Mouse (Mus musculus): ENCODE results near the gene Ccr8. TPM values are rescaled to one million over a fixed set of nuclear protein-coding genes. Genes with fewer than 3 reads are reported as not detected.
A peak's percentile ranks its signal among the peaks of the same experiment; 100 is the strongest.

The Ccr8 gene
- total and polyA plus RNA-seq, 3 experiments, result not detected

GRCm38 (mm10) chr9:120120503-120120902 lies 28.6 kb downstream of the Ccr8 start:
- Histone ChIP-seq H3K36me3 (ENCODE audit: control insufficient read depth in 1 of 2, insufficient read depth in 2 of 2, low read length in 2 of 2) (peaks cover 13 to 17% of the 10 kb centered on the region in 2 experiments), H3K27ac (ENCODE audit: control insufficient read depth, low read depth, low read length) (no peak overlapping the region), H3K79me2 (ENCODE audit: control insufficient read depth, insufficient read depth, low read length, poor library complexity) (peaks cover 16% of the 10 kb centered on the region), H3K27me3 (ENCODE audit: control insufficient read depth in 1 of 2, insufficient read depth in 2 of 2, low read length in 2 of 2) (no peaks in the 10 kb centered on the region), H3K9ac (ENCODE audit: control insufficient read depth, low read depth, low read length, poor library complexity, severe bottlenecking) (no peak overlapping the region), H3K4me3 (ENCODE audit: control insufficient read depth in 1 of 2, insufficient read depth in 1 of 2, low read depth in 2 of 2, low read length in 2 of 2) (no peak overlapping the region), H3K4me1 (ENCODE audit: control insufficient read depth in 1 of 2, insufficient read depth in 2 of 2, low read length in 2 of 2) (peaks cover 7 to 13% of the 10 kb centered on the region in 2 experiments), H3K9me3 (replicated peaks; ENCODE audit: insufficient read depth, low read length) (no peaks in the 10 kb centered on the region)
- TF ChIP-seq RCOR1 (IDR thresholded peaks at IDR 0.05; ENCODE audit: low read depth, low read length), result no peak
- no peak for TF ChIP-seq ETS1 (IDR thresholded peaks at IDR 0.05; ENCODE audit: low read depth, low read length)
- no peak for TF ChIP-seq MAX (IDR thresholded peaks at IDR 0.05; ENCODE audit: low read length)
- TF ChIP-seq E2F4 (IDR thresholded peaks at IDR 0.05; ENCODE audit: borderline replicate concordance, low read depth, low read length), result no peak
- no peak for TF ChIP-seq UBTF (IDR thresholded peaks at IDR 0.05; ENCODE audit: borderline replicate concordance, insufficient read depth, low read depth, low read length)
- no peak for TF ChIP-seq MXI1 (IDR thresholded peaks at IDR 0.05; ENCODE audit: low read depth, low read length)
- TF ChIP-seq USF2 (IDR thresholded peaks at IDR 0.05; ENCODE audit: borderline replicate concordance in 1 of 2, insufficient read depth in 1 of 2, low read depth in 1 of 2, low read length in 2 of 2), result no peak
- no peak for TF ChIP-seq GATA1 (IDR thresholded peaks at IDR 0.05; ENCODE audit: low read depth, low read length)
- no peak for TF ChIP-seq CHD2 (IDR thresholded peaks at IDR 0.05; ENCODE audit: low read length)
- no peak for TF ChIP-seq GABPA (IDR thresholded peaks at IDR 0.05; ENCODE audit: low read depth, low read length)
- no peak for TF ChIP-seq ELF1 (IDR thresholded peaks at IDR 0.05; ENCODE audit: low read depth, low read length)
- TF ChIP-seq ZKSCAN1 (IDR thresholded peaks at IDR 0.05; ENCODE audit: low read depth, low read length), result no peak
- no peak for TF ChIP-seq TCF12 (IDR thresholded peaks at IDR 0.05; ENCODE audit: low read depth, low read length)
- no peak for TF ChIP-seq POLR2A (IDR thresholded peaks at IDR 0.05; ENCODE audit: control insufficient read depth in 1 of 2, insufficient read depth in 1 of 2, low read depth in 1 of 2, low read length in 2 of 2, poor library complexity in 1 of 2)
- no peak for TF ChIP-seq CHD1 (IDR thresholded peaks at IDR 0.05; ENCODE audit: low read depth, low read length)
- no peak for DNase-seq (ENCODE audit: low read depth, low spot score)

GRCm38 (mm10) chr9:120126868-120127267 lies 35.0 kb downstream of the Ccr8 start:
- peaks cover 0 to 7% of the 10 kb centered on the region in 2 experiments; a peak in 1 of 4 replicates for H3K4me1 ChIP-seq (ENCODE audit: control insufficient read depth in 1 of 2, insufficient read depth in 2 of 2, low read length in 2 of 2)
- H3K79me2 ChIP-seq (ENCODE audit: control insufficient read depth, insufficient read depth, low read length, poor library complexity), result peaks cover 33% of the 10 kb centered on the region
- H3K27me3 ChIP-seq (ENCODE audit: control insufficient read depth in 1 of 2, insufficient read depth in 2 of 2, low read length in 2 of 2), result no peaks in the 10 kb centered on the region
- peak overlapping the region; percentile 41 to 55 for H3K4me3 ChIP-seq (ENCODE audit: control insufficient read depth in 1 of 2, insufficient read depth in 1 of 2, low read depth in 2 of 2, low read length in 2 of 2)
- TF ChIP-seq RCOR1 (IDR thresholded peaks at IDR 0.05; ENCODE audit: low read depth, low read length) (no peak), ELF1 (IDR thresholded peaks at IDR 0.05; ENCODE audit: low read depth, low read length) (no peak), SIN3A (IDR thresholded peaks at IDR 0.05; ENCODE audit: low read length) (no peak), CHD1 (IDR thresholded peaks at IDR 0.05; ENCODE audit: low read depth, low read length) (no peak), POLR2AphosphoS5 (IDR thresholded peaks at IDR 0.05; ENCODE audit: borderline replicate concordance, low read depth, low read length) (no peak), CTCF (IDR thresholded peaks at IDR 0.05 in 2 of 3, conservative IDR thresholded peaks at IDR 0.05 in 1 of 3; ENCODE audit: control insufficient read depth in 1 of 3, insufficient read depth in 1 of 3, low read depth in 2 of 3, low read length in 3 of 3, poor library complexity in 1 of 3, severe bottlenecking in 1 of 3) (no peak)
- peak overlapping the region; percentile 81 for H3K9ac ChIP-seq (ENCODE audit: control insufficient read depth, low read depth, low read length, poor library complexity, severe bottlenecking)
- H3K36me3 ChIP-seq (ENCODE audit: control insufficient read depth in 1 of 2, insufficient read depth in 2 of 2, low read length in 2 of 2), result peaks cover 14 to 17% of the 10 kb centered on the region in 2 experiments
- peak; percentile 29 for DNase-seq (ENCODE audit: low read depth, low spot score)
- H3K27ac ChIP-seq (ENCODE audit: control insufficient read depth, low read depth, low read length), result peak overlapping the region; percentile 64
- H3K9me3 ChIP-seq (replicated peaks; ENCODE audit: insufficient read depth, low read length), result no peaks in the 10 kb centered on the region

All from MEL (cell line).